Mouse (Mus musculus): ENCODE measurements at regions not wholly inside any gene's neighbourhood (a gene's known extent, or its start where the extent isn't known, plus 50 kb on each side); places are given as distances from the start of the nearest gene placed in this dataset.

GRCm38 (mm10) chr8:57383746-57384320, 63.0 kb downstream of the Hand2 start:
- TF ChIP-seq CHD2 (IDR thresholded peaks at IDR 0.05; ENCODE audit: low read depth, low read length): no peak
- no peak for TF ChIP-seq HCFC1 (IDR thresholded peaks at IDR 0.05; ENCODE audit: borderline replicate concordance, insufficient read depth, low read length)
- no peak for TF ChIP-seq MAFK (IDR thresholded peaks at IDR 0.05; ENCODE audit: insufficient read depth, low read depth, low read length)
